Mouse (Mus musculus): ENCODE data around the gene Dlx6. TPM values are rescaled to one million over a fixed set of nuclear protein-coding genes. Genes with fewer than 3 reads are reported as not detected.

Dlx6 gene
- total RNA-seq, 4 experiments from 2014 or later = 22.4 to 35.7 (median 24.6) TPM

Other genes starting within 250 kb of the Dlx6 start
- gene Dlx5, start 18.8 kb downstream of the Dlx6 start, total RNA-seq (2022) = 10 to 100 TPM in 2 of 4 experiments, 1 to 10 TPM in 2; 8.9 to 11.7 (median 10.0) TPM
- gene Sdhaf3, start 92.7 kb downstream of the Dlx6 start, total RNA-seq (2022) = 1 to 10 TPM; 5.1 to 7.4 (median 6.4) TPM